Mouse (Mus musculus) megakaryocyte, adult 5-6 weeks (primary cell): ENCODE measurements around the gene Tas2r143. TPM values are rescaled to one million over a fixed set of nuclear protein-coding genes. Genes with fewer than 3 reads are reported as not detected.
A peak's percentile ranks its signal among the peaks of the same experiment; 100 is the strongest.

Source experiments
- ATAC-seq: 2 replicates; pipeline ENCODE4 v1.8.0; 2016; ENCODE audit warnings: mild to moderate bottlenecking, inconsistent platforms; ENCODE audit not compliant: poor library complexity, severe bottlenecking
- total RNA-seq, 2 experiments: library from RNA; stranded (forward) in 1 of 2; stranded (reverse) in 1 of 2; fragments of 153-499, 151-499 nt in 1 of 2; fragments of 221-1000, 200-1000 nt in 1 of 2; gene quantifications; 2 replicates each; pipeline versions ENCODE4 v1.2.3 to v1.2.4; 2015 to 2017

The Tas2r143 gene
- total RNA-seq (2015) (0.39 and 1.6 TPM in 2 replicates), total RNA-seq (2017) (1.5 TPM in 1 of 2 replicates, not detected in the other)

GRCm38 (mm10) chr6:42399938-42400337, at the start of gene Tas2r143:
Gene Tas2r143, plus strand, starts transcription at chr6:42400238.
- ATAC-seq = no peak

GRCm38 (mm10) chr6:42350968-42351775, 48.9 kb upstream of the Tas2r143 start:
- ATAC-seq = no peak

- peak; percentile 13; the same call in 1 of the 2 replicates for ATAC-seq
Observed at GRCm38 (mm10) chr6:42351776-42352485, 48.1 kb upstream of the Tas2r143 start.

DNA sequence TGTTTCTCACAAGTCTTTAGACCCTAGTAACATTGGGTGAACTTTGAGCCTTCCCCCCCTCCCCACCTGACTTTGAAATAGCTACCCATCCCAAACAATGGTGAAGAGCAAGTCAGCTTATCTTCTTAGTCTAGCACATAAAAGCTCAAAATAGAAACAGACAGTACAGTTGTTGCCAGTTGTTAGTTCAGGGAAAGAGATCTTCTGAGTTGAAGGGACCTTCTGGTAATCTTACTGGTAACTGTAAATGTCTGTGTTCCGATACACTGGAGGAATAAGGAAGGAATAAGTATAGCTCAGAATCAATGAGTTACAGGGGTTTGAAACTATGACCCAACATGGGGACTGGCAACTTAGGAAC, 47.6 kb upstream of the Tas2r143 start:
- ATAC-seq = no peak

- peak; percentile 44 for ATAC-seq
Observed at GRCm38 (mm10) chr6:42353180-42353579, 46.9 kb upstream of the Tas2r143 start.

DNA sequence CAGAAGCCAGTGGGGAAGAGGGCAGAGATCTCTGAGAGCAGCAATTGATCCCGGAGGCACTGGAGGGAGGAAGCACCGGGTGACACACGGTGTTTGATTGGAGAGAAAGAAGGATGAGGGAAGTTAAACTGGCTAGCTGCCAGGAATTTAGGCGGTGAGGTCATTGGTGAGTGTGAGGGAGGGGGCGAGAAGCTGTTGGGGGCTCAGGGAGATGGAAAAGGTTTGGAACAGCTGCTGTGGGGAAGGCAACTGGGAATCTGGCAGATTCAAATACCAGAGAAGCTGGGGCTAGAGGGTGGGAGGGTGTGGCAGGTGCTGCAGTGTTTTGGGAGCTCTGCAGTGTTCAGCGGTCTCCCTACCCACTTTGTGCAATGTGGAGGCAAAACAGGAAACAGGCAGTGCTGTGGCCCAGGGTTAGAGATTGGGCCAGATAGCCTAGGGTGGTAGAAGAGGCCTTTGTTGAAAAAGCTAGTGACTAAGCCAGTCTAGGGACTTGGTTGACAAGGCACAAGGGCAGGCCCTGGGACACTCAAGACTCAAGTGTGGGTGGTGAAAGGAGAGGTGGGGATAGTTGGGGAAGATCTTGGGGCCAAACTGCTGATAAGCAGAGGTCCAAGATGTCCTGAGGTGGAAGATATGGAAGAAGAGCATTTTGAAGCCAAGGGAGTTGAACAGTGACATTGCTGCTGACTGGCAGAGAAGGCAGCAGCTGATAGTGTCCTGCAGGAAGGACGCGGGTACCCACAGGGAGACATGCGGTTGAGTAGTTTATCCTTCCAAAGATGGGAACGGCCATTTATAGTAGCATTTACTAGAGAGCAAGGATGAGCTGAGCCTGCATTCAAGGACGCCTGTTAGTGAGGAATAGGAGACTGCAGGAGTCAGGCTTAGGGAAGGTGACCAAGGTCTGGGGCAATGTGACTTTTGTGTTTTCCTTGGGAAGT, 45.7 kb upstream of the Tas2r143 start:
- peak; percentile 17 for ATAC-seq

DNA sequence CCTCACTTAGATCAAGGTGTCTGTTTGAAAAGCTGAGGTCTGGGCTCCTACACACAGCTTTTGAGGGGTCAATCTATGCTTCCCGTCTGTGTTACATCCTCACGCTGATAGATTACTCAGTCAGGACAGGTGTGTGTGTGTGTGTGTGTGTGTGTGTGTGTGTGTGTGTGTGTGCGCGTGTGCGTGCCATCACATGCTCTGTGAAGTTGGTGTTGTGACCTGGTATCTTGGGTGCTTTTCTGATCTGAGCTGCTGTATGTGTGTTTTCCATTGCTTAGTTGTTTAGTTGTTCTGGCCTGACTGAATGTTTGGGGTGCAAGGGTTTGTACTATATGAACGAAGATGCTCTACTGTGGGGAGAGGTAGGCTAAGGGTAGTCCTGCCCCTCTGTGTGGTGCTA, 44.7 kb upstream of the Tas2r143 start:
- no peak for ATAC-seq

- no peak for ATAC-seq
Observed at GRCm38 (mm10) chr6:42355794-42356600, 44.0 kb upstream of the Tas2r143 start.

DNA sequence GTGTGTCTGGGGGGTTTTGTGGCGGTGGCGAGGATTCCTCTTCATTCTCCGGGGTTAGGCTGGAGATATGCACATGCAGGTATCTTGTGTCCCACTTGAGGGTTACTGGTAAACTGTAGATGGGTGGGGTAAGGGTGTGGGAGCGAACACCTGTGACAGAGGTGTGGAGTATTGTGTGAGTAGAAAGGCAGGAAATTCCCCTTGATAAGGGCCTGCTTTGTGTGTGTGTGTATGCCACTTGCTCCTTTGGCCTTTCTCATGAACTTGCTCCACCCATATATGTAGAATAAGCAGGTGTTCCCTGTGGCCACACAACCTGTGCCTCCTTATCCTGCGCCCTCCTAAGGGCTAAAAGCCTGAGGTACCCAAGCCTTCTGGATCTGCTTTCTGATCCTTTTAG, 43.1 kb upstream of the Tas2r143 start:
- no peak for ATAC-seq

GRCm38 (mm10) chr6:42357901-42358300, 42.1 kb upstream of the Tas2r143 start:
- ATAC-seq = no peak

GRCm38 (mm10) chr6:42358901-42359300, 41.1 kb upstream of the Tas2r143 start:
- ATAC-seq = no peak

- no peak for ATAC-seq
Observed at GRCm38 (mm10) chr6:42359364-42360147, 40.5 kb upstream of the Tas2r143 start.

- no peak for ATAC-seq
Observed at GRCm38 (mm10) chr6:42360231-42360840, 39.7 kb upstream of the Tas2r143 start.

DNA sequence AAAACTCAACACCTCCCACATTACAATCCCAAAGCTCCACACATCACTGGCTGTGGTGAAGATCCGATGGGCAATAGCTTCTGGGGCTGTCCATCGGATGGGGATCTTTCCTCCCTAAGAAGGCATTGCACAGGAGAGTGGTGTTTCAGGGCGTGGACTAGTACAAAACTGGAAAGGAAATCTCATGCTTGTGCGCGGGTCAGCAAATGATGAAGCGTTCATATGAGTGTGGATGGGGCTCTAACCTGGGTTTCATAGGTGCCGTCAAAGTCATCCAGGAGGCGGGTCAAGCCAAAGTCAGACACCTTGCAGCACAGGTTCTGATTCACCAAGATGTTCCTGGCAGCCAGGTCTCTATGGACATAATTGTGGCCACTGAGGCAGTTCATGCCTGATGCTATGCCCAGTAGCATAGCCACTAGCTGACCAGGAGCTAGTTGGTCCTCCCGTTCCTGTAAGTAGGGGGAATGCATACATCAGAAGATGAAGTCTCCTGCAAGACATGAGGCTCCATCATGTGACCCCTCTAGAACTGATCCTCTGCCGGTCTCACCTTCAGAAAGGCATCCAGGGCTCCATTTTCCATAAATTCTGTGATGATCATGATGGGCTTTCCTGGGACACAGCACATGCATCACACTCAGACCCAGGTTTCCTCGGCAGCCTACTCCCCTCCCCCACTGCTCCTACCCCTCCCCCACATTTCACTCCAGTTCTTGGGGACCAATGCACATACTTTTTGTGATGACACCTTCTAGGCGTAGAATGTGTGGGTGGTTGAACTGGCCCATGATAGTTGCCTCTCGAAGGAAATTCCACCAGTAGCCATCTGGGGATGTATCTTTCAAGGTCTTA, 38.8 kb upstream of the Tas2r143 start:
- ATAC-seq = no peak

- ATAC-seq = no peak
Observed at GRCm38 (mm10) chr6:42362074-42362473, 38.0 kb upstream of the Tas2r143 start.

- no peak for ATAC-seq
Observed at GRCm38 (mm10) chr6:42362497-42362896, 37.5 kb upstream of the Tas2r143 start.

DNA sequence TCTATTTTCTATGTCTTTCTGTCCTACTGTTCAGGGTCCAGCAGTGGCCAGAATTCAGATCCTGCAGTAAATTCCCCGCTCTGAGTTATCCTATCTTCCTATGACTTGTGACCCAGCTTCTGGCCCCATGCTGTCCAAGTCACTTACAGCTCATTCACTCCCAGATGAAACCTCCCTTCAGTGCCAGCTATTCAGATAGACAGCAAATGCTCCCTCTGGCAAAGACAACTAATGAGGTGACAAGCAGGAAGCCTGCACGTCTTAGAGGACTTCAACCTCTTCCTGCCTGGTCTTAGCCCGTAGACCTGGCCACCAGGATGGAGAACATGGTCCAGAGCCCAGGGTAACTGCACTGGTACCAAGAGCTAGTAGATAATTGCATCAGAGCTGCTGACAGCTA, 37.1 kb upstream of the Tas2r143 start:
- ATAC-seq = no peak

DNA sequence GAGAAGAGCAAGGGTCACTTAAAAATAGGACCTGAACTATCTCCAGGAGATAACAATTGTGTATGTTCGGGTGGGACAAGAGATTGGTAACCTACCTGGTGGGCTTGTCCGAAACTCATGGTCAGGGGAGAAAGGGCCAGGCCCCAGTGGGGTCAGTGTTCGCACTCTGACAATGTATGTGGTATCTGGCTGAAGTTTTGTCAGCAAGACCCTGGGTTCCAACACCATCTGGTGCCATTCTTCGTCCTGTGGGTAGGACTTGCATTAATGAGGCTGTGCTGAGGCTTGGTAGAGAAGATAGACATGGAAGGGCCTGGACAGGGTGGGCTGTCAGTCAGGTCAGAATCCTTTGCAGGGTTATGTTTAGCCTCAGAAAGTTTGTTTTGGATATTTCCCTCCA, 36.0 kb upstream of the Tas2r143 start:
- ATAC-seq = no peak
